Mouse (Mus musculus): ENCODE measurements around the gene Wfdc13.
"Not testable (repeated sequence)": the region's sequence is repeated elsewhere in the genome, so short reads cannot be mapped to it uniquely, and the experiment has no call there.

Wfdc13 gene

GRCm38 (mm10) chr2:164716194-164716786, 31.4 kb downstream of the Wfdc13 start:
- DNase-seq = not testable (repeated sequence)

- no peak for DNase-seq
These were observed 38.4 kb downstream of the Wfdc13 start for GRCm38 (mm10) chr2:164723276-164723675.

GRCm38 (mm10) chr2:164725895-164726619, 41.1 kb downstream of the Wfdc13 start:
- DNase-seq = peak; percentile 79

- no peak for DNase-seq
These were observed 46.8 kb downstream of the Wfdc13 start for GRCm38 (mm10) chr2:164731719-164732118.

GRCm38 (mm10) chr2:164733259-164733658, 48.4 kb downstream of the Wfdc13 start:
- DNase-seq = no peak

GRCm38 (mm10) chr2:164734839-164735238, 49.9 kb downstream of the Wfdc13 start:
- no peak for DNase-seq

GRCm38 (mm10) chr2:164735446-164735845, 50.5 kb downstream of the Wfdc13 start:
- no peak for DNase-seq

Data from kidney, postnatal 14 days (tissue).